Mouse (Mus musculus) adrenal gland, postnatal 25 days (tissue): Measurements from ENCODE around the gene Rab11fip3. TPM values are rescaled to one million over a fixed set of nuclear protein-coding genes. Genes with fewer than 3 reads are reported as not detected.

Experiments
- DNase-seq: peaks from one replicate; pipeline ENCODE4 v3.0.0; 2021; ENCODE audit warnings: mixed read lengths
- total RNA-seq: library from RNA; stranded (reverse); gene quantifications from 2 replicates; pipeline ENCODE4 v1.2.3, GENCODE M21; 2021

Rab11fip3 gene
- total RNA-seq, 1 experiment from 2014 or later: 22.7 TPM

DNA sequence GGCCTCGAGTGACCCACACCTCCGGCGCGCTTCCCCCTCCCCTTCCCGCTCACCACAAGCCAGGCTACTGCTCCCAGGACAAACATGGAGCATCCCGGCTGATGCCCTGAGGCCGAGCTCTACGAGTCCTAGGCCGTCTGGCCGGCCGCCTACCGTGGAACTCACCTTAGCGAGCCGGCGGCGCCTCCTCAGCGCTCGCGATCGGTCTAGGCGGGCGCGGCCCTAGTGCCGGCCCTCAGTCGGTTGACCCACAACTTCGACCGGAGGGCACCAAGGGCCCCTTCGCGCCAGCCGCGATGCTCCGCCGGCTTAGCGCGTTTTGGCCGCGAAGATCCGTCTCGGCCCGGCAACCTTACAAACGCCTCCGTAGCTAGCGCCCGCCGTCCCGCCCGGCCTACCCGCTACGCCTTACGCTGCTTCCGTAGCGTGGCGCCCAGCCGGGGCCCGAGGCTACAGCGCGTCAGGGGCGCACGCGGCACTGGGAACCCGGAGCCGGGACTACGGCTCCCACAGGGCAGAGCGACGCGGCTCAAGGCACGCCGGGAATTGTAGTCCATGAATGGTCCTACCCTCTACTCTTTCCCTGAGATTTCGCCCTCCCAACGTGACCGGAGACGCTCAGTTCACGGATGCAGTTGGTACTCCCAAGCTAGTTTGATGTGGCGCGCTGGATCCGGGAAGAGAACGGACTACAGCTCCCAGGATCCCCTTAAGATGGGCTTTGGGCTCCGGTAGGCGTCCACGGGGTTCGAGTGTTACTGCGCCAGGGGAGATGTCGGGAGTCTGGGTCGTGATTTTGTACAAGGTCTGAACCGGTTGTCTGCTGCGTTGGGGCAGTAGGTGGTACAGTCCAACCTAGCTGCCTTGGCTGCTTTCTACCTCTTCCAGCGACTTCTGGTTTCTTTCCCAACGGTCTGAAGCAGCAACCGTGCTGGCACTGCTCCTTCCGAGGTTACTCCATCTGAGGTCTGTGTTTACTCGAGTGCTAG lies 83.8 kb downstream of the Rab11fip3 start, which contains the start of gene Capn15:
Gene Capn15, minus strand, starts transcription at position 491 of the 989 bp plus-strand sequence.
- DNase-seq: peak; percentile 93

DNA sequence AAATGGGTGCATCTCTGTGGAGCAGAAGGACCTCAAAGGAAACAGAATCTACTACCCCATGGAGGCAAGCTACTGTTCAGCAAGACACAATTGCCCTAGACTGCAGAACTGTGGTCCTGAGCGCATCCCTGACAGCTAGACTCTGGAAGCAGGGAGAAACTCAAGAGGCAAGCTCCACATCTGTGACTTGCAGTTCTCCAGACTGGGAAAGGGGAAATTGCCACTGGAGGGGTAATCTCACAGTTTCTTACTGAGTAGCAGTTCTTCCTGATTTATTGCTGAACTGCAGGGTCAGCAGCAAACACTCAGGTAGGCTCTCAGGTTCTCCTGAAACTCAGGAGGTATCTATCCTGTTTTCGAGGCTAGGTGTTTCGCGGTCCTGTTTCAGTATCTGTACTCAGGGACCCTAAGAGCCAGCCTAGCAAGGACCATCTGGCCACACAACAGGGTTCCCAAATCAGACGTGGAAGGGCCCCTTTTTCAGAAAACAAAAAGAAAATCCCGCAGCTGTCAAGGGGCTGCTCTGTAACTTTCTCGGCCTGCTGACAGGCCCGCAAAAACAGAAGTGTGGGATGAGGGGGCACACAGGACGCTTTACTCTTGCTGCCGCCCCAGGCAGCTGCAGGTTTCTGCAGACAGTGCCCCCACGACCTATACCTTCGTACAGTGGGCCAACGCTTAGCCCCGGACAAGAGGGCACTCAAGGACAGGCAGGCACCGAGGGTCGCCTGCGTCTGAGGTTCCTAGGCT lies 84.6 kb downstream of the Rab11fip3 start:
- DNase-seq: no peak

DNA sequence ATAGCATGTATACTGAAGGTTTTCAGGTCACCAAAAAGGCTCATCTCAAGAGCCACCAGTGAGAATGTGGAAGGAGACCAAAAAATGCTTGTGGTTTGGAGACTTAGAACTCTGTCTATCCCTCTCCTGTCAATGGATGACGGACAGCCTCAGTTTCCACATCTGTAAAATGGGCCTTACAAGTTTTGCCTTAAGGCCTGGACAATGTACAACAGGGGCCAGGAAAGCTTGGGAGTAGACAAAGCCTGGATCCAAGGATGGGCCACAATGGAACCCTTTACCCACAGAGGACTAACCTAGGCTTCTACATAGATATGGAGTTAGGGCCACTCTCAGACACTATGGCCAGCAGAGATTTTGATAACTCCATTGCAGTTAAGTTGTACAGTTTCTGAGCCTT lies 85.3 kb downstream of the Rab11fip3 start:
- no peak for DNase-seq

DNA sequence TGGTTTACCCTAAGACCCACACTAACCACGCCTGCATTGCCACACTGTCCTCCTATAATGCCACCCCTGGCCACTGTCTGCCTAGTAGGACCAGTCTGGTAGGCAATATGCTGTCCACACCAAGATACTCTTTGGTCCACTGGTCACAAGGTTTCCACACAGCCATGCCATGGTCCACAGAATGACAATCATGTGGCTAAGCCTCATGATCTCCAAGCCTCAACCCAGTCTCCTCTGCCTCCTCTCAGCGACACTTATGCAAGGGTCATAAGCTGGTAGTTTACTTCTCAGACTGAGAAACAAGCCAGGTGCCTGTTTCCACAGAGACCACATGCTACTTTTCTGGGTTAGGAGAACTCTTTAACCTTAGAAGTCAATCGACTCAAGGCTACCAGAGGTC lies 86.4 kb downstream of the Rab11fip3 start:
- no peak for DNase-seq

DNA sequence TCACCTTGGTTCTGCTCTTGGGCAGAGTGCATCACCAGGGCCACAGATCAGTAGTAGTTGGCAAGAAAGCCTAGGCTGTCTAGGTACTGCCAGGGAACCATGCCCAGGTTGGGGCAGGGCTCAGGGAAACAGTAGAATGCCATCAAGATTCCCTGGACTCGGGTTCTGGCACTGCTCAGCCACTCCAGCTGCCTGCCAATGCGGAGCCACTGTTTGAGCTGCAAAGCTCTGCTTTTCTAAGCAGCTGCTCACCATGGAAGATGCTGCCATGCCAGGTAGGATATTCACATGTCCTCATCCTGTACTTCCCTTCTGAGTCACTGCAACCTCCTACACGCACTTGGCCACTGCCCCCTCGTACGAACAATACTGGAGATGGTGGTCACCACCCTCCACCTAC lies 88.5 kb downstream of the Rab11fip3 start:
- DNase-seq: peak; percentile 30

DNA sequence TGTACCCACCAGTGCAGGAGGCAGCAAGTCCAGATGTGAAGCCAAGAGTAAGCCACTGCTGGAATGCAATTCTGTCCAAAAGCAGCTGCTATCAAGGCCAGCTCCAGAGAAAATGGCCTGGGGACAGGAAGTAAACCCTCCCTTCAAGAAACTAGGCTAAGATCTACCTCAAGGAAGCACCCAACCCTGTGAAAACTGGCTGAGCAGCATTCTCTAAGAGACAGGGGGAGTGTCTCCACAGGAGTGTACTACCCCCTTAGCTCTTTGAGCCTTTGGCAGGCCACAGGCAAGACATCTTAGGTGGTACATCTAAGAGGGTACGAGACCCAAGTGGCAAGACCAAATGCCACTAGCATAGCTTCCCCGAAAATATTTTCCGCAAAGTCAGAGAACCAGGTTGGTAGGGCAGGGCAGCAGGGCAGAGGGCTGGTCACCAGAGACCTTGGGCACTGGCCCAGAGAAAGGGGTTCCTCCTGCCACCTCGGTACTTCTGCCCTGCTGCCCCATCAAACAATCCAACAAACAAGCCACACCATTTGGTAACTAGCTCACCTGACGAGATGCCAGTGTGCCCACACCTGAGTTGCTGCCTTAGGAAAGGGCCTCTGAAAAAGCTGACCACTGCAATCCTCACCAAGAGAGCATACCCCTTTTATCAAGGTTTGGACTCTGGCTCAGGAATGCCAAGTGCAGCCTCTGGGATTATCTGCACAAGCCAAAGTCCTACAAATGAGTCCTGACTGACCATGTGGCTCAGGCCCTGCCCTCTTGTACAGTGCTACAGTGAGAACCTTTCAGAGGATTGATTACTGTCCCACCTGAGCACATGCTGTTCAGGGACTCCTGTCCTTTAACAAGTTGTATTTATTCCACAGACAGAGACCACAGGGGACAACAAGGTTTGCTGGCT lies 89.3 kb downstream of the Rab11fip3 start:
- DNase-seq: no peak

DNA sequence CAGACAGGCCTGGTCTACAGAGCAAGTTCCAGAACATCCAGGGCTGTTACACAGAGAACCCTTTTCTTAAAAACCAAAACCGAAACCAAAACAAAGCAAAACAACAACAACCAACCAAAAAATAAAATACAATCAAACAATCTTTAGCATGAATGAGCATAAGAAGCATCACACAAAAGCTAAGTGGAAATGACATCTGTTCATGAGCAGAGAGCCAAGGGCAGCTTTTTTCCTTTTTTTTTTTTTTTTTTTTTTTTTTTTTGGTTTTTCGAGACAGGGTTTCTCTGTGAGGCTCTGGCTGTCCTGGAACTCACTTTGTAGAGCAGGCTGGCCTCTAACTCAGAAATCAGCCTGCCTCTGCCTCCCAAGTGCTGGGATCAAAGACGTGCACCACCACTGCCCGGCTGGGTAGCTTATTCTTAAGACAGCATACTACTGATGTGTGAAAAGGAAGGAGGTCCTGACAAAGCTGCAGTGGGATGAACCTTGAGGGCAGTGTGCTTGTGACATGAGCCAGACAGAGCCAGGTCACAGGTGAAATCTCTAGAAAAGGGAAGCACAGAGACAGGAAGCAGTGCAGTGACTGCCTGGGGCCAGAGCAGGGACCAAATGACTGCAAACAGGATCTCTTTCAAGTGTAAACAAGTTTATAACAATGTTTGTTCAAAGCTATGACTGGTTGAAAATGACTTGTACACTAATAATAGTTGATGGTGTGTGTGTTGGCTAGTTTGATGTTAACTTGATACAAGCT lies 98.2 kb downstream of the Rab11fip3 start:
- DNase-seq: no peak

DNA sequence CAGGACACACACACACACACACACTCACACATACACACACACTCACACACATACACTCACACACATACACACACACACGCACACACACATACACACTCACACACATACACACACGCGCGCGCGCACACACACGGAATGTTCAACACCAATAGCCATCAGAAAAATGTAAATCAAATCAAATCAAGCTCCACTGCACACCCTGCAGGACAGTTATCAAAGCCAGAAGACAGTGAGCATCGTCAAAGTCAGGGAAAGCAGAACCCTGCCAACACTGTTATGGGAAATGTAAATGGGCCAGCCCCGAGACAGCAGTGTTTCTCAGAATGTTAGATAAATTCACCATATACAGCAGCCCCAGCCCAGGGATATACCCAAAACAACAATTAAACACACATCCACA lies 98.9 kb downstream of the Rab11fip3 start:
- DNase-seq: no peak

DNA sequence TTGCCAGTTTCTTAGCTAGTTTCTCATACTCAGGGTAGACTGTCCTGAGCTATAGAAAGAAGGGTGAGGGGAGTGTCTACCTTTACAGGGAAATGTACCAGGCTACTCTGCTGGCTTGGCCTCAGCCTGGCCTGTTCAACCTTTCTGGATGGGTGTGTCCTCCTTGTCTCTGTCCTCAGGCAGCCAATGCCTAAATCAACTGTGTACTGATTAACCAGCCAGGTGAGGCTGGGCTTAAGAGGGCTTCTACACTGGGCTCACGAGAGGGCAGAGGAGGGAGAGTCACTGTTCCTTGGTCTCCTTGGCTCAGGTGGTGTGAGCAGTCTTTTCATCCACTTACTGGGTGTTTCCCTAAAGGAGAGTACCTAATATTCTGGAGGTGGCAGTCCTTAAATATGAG lies 101.2 kb downstream of the Rab11fip3 start:
- DNase-seq: no peak

DNA sequence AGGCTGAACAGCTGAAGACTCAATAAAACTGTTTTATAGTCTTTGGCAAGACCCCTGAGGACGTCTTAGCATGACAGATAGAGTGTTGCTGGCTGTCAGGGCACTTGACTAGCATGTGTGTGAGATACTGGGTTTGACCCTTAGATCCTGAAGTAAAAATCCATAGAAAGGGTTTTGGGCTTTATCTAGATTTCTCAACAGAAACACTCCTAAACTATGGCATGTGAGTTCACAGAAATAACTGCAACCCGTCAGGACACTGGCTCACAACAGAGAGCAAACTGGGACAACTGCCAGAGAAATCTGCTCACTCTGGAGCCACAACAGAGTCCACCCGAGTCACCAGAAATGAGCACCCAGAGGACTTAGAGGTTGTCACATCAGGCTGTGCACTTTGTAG lies 101.7 kb downstream of the Rab11fip3 start:
- DNase-seq: no peak

DNA sequence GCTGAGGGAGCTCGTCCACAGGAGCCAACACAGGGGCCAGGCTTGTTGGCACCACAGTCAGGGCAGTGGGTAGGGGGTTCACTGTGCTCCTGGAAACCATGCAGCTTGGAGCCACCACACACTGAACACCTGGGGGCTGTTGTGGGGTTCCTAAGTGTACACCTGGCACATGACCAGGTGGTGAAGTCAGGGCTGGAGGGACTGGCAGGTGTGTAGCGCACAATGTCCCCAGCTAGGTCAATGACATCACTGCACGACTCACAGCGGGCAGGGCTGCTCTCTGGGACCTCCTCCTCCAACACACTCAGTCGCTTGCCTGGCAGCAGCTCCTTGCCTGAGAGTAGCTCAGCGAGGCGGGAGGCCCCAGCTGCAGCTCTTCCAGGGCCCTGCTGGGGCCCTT lies 105.1 kb downstream of the Rab11fip3 start:
- DNase-seq: no peak

DNA sequence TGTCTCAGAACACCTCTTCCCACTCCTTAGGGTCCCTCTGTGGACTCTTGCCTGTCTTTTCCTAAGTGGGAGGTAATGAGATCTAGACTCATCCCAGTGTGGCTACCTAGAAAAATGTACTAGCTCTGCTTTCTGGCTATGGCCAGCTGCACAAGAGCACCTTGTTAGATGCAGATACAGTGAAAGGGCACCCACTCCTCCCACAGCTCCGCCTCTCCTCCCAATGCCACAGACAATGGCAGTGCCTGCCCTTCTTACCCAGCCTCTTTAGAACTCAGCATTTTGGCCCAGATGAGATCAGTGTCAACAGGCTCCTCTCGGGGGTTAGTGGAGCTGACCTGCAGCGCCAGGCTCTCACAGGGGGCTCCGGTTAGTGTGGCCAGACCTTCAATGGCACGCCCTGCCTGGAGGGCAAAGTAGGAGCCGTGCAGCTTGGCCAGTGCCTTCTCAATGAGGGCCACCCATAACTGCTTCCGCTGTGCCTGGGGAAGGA lies 106.9 kb downstream of the Rab11fip3 start:
- no peak for DNase-seq

DNA sequence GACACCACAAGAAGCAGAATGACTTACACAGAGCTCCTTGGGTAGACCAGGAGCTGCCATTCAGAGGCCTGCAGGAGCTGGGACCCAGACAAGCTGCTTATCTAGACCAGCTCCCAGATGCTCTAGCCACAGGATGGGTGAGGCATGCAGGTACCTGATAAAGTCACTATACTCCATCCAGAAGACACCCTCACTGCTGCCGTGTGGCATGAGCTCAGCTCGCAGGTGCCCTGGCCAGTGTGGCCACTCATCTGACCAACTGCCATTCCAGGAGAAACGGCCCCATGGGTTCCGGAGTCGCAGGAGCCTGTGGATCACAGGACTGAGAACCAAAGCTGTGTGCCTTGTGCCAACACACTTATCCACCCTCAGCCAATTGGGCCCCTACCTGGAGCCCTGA lies 107.8 kb downstream of the Rab11fip3 start:
- DNase-seq: no peak

DNA sequence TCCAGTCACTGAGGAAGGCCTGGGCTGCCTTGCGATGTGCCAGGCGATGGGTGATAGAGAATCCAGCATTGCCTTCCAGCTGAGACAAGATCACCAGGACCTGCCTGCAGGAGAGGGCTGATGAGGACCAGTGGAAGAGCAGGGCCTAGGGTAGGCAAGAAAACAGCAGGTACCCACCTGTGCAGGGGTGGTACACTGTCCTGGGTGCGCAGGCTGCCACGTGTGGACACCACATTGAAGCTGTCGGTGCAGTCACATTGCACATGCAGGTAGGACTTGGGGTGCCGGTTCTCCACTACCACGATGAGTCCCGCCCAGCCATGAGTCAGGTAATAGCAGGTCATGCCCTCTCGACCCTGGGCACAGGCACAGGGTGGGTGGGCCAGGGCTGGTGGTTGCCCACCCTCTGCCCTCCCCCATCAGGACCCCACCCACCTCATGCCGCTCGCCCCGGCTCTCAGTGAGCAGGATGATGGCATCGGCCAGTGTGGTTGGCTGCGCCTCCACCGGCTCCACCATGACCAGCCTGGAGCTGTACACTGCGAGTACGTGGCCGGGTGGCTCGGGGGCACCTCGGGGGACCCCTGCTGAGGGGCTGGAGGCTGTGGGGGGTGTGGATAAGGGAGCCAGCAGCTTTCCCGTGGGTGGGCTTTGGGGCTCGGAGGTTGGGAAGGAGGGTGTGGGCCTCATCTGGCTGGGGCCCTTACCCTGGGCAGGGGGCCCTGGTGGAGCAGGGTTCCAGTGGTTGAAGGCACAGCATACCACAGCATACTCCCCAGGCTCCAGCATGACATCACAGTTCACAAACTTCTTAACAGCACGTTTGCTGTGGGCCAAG lies 109.5 kb downstream of the Rab11fip3 start:
- no peak for DNase-seq

DNA sequence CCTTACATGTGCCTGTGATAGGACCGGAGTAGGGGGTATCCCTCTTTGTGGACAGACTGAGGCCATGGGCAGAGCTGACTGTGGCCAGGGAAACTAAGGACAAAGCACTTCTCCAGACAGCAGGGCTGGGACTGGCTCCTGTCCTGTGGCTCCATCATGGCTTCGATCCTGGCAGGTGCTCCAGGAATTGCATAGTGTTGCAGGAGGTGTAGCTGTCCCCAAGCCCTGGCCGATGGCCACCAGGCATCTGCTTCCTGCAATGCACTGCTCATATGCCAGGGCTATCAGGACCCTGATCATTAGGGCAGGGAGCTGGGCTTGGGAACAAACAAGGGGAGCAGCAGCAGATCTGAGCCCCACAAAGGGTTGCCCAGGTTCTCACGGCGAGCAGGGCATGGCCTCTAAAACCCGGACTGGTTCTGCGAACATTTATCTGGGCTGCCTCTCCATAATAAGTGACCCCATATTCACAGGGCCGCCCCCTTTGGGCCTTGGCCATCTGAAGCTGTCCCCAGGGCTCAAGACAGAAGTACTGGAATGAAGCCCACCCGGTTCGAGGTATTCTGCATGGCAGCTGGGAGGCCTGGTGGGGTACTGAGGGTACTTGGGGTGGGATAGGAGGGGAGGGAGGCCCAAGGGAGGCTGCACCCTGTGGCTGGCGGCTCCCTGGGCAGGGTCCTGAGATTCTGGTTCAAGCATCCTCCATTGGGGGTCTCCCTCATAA lies 110.4 kb downstream of the Rab11fip3 start:
- no peak for DNase-seq

DNA sequence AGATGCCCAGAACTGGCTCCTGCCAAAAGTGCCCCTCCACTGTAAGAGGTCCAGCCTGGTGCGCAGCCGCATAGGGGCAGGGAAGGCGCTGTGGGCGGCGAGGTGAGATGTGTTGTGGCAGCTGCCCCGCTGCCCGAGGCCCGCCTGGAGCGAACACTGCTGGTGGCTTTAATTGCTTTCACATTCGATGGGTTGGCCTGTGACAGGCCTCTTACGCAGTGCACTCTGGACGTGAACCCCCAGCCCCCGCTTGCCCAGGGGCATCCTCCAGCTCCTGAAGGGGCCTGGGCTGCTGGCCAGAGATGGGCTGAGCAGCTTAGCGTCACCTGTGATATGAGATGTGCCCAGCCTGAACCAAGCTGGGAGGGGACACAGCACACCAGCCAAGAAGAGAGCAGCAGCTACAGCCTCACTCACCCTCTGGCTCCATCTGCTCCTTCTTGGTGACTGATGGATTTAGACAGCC lies 111.7 kb downstream of the Rab11fip3 start:
- peak; percentile 2 for DNase-seq

DNA sequence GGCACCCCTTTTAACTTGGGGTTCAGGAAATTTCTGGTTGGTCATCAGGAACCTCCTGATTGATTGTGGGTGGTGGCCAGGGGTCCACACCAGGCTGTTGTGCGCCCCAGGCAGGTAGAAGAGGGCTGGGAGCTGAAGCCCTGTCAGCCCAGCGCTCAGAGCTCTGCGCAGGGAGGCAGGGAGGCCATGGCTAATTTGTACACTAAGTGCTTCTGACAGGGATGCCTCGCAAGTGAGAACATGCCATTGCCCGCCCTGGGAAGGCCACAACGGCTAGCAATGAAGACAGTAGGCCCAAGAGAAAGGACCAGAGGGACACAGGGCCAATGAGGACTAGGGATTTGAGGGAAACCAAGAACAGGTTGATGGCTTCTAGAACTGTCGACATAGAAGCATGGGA lies 112.7 kb downstream of the Rab11fip3 start:
- no peak for DNase-seq

DNA sequence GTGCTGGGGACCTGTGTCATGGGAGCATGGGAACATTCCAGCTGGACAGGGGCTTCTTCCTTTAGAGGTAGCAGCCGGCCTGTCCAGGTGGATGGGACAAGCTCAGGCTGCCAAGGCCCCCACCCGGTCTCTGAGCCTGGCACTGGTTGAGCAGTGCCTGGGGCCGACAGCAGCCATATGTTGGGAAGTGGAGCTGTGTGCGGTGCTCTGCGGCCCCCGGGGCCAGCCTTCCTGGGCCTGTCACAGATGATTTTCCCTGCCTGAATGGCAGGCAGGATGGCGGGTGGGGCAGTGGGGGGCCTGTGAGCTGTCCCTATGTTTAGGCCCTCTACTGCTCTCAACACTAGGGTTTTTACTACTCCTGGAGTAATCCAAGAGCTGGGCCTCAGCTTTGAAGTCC lies 113.2 kb downstream of the Rab11fip3 start:
- DNase-seq: peak; percentile 9

DNA sequence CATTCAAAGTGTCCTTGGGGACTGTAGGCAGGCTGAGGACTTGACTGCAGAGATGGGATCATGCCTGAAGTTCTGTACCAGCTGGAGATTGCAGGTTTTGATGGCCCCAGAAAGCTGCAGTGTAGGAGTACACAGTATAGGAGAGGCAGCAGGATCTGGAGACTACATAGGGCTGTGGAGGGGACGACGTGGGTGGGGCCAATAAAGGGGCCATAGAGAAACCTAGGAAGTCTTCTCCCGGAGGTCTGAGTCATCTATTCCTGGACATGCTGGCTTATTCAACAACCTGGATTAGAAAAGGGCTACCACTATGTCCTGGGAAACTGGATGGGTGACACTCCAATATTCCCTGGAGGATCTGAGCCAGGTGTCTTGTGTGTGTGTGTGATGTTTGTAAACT lies 113.6 kb downstream of the Rab11fip3 start:
- no peak for DNase-seq
